Mouse (Mus musculus) adrenal gland, adult 18-20 months (tissue): ENCODE measurements around the gene Vtn. TPM values are rescaled to one million over a fixed set of nuclear protein-coding genes. Genes with fewer than 3 reads are reported as not detected.

Experiments used
- DNase-seq, 2 experiments: peaks; one replicate each; pipeline ENCODE4 v3.0.0; 2021 to 2022; ENCODE audit warnings: low spot score in 2 of 2
- long read RNA-seq, 2 experiments: library from polyadenylated mRNA; stranded (forward); transcript quantifications; one replicate each; pipeline ENCODE4 v2.0.0; 2021
- total RNA-seq, 2 experiments: library from RNA; stranded (reverse); gene quantifications; 1 replicate in 1 of 2; 2 replicates in 1 of 2; pipeline ENCODE4 v1.2.3; 2021

The Vtn gene
- 1 to 10 TPM; 1.6 to 4.5 TPM for total RNA-seq
- long read RNA-seq, experiment 1, partial matches to known transcripts, result 1 of 1 reads
- long read RNA-seq, experiment 1, other reads (novel, unspliced or antisense), result 0 of 1 reads
- long read RNA-seq, experiment 2, partial matches to known transcripts, result 0 of 2 reads
- long read RNA-seq, experiment 2, other reads (novel, unspliced or antisense), result 0 of 2 reads

- no peak for DNase-seq
Observed at GRCm38 (mm10) chr11:78499004-78499403, at the start of gene Vtn. TSS of gene Vtn (plus strand) at chr11:78499091.

- DNase-seq, result no peak
Observed at GRCm38 (mm10) chr11:78450337-78450736, 48.6 kb upstream of the Vtn start.

- peak; percentile 61 to 62 for DNase-seq
Observed at GRCm38 (mm10) chr11:78453675-78454074, 45.2 kb upstream of the Vtn start.

- no peak for DNase-seq
Observed at GRCm38 (mm10) chr11:78454276-78454675, 44.6 kb upstream of the Vtn start.

GRCm38 (mm10) chr11:78455308-78455707 is 43.6 kb upstream of the Vtn start:
- peak; percentile 45 to 64 for DNase-seq

- DNase-seq, result no peak
Observed at GRCm38 (mm10) chr11:78458740-78459139, 40.2 kb upstream of the Vtn start.

- no peak for DNase-seq
Observed at GRCm38 (mm10) chr11:78461894-78462293, 37.0 kb upstream of the Vtn start.

GRCm38 (mm10) chr11:78462669-78463068 is 36.2 kb upstream of the Vtn start:
- DNase-seq, result no peak

GRCm38 (mm10) chr11:78463286-78464036 is 35.4 kb upstream of the Vtn start:
- DNase-seq, result peak in 1 of 2 experiments; percentile 34

GRCm38 (mm10) chr11:78465116-78465515 is 33.8 kb upstream of the Vtn start:
- no peak for DNase-seq

- DNase-seq, result peak; percentile 80 to 84
Observed at GRCm38 (mm10) chr11:78465568-78466180, 33.2 kb upstream of the Vtn start, which contains the start of gene Slc46a1. TSS of gene Slc46a1 (plus strand) at chr11:78465697.

GRCm38 (mm10) chr11:78466242-78466912 is 32.5 kb upstream of the Vtn start:
- DNase-seq, result no peak

GRCm38 (mm10) chr11:78467515-78467914 is 31.4 kb upstream of the Vtn start:
- DNase-seq, result no peak

- DNase-seq, result no peak
Observed at GRCm38 (mm10) chr11:78467932-78468331, 31.0 kb upstream of the Vtn start.

GRCm38 (mm10) chr11:78471326-78472103 is 27.4 kb upstream of the Vtn start:
- peak in 1 of 2 experiments; percentile 30 for DNase-seq

GRCm38 (mm10) chr11:78475289-78475688 is 23.6 kb upstream of the Vtn start:
- DNase-seq, result no peak

GRCm38 (mm10) chr11:78483639-78484038 is 15.3 kb upstream of the Vtn start:
- no peak for DNase-seq

- DNase-seq, result peak; percentile 70 to 74
Observed at GRCm38 (mm10) chr11:78488168-78488567, 10.7 kb upstream of the Vtn start.

GRCm38 (mm10) chr11:78490781-78491241 is 8.1 kb upstream of the Vtn start:
- peak; percentile 34 to 36 for DNase-seq

GRCm38 (mm10) chr11:78495904-78496303 is 3.0 kb upstream of the Vtn start:
- DNase-seq, result no peak
